Mouse (Mus musculus): ENCODE results near the gene Pigu.

- TF ChIP-seq CTCF (IDR thresholded peaks at IDR 0.05; ENCODE audit: extremely low read depth, insufficient read length, insufficient replicate concordance, low read depth, low read length): no peak
- no peak for TF ChIP-seq POLR2A (IDR thresholded peaks at IDR 0.05; ENCODE audit: low read depth, low read length)
Observed at GRCm38 (mm10) chr2:155248206-155248605, 109.0 kb downstream of the Pigu start.

Data from small intestine, adult 2 months (tissue).